Mouse (Mus musculus): ENCODE measurements around the gene Serpina10. TPM values are rescaled to one million over a fixed set of nuclear protein-coding genes. Genes with fewer than 3 reads are reported as not detected.
"Not testable (repeated sequence)": the region's sequence is repeated elsewhere in the genome, so short reads cannot be mapped to it uniquely, and the experiment has no call there.

Gene Serpina10
- polyA plus RNA-seq, 1 experiment from 2014 or later, result 4.6 TPM

- no peaks in the 10 kb centered on the region for H3K4me1 ChIP-seq
- WGBS, result 74% methylated on average over 3 of the region's 3 CpGs
- H3K27ac ChIP-seq, result no peak overlapping the region
- ATAC-seq (ENCODE audit: insufficient read depth, low FRiP score, low read depth), result no peak
- H3K36me3 ChIP-seq, result no peaks in the 10 kb centered on the region
- no peaks in the 10 kb centered on the region for H3K27me3 ChIP-seq (replicated peaks)
- no peak overlapping the region for H3K4me2 ChIP-seq
- H3K9ac ChIP-seq, result no peak overlapping the region
- no peaks in the 10 kb centered on the region for H3K9me3 ChIP-seq
- no peak overlapping the region for H3K4me3 ChIP-seq (replicated peaks)
These were observed 29.4 kb downstream of the Serpina10 start for GRCm38 (mm10) chr12:103601839-103602238.

DNA sequence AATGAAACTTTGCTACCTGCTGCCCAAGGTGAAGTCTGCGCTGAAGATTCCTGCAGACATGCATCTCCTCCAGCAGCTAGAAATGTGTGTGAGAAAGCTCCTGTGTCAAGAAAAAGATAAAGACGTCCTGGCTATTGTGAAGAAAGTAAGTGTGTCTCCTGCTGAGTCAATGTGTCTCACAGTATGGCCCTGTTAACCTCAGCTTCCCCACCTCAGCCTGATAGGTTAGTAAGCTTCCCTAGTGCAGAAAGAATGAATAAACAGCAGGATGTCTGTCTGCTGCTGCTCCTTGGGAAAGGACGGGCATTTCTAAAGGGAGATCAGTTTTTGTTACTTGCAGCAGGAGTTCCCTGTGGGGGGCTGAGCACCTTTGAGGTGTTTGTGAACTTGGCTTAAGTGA, 30.9 kb downstream of the Serpina10 start:
- Histone ChIP-seq H3K4me3 (replicated peaks) (no peak overlapping the region), H3K9me3 (no peaks in the 10 kb centered on the region)
- WGBS, result 46% methylated on average over 3 of the region's 3 CpGs

DNA sequence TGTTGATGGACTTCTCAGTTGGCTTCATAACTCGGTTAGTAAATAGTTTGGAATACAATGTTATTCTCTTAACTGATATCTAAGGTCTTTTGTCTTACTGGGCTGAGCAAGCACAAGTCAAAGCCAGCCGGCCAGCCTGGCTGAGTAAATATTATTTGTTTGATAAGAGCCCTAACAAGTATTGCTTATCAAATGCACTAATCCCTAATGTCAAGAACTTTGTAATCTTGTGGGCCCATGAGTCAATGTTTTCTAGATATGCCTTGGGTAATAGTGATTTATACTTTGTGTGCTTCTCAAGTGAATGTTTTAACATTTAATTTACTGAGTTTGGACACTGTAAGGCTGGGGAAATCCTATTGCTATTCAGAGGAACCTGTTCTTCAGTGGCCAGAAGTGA, 32.8 kb downstream of the Serpina10 start:
- Histone ChIP-seq H3K4me3 (replicated peaks) (no peak overlapping the region), H3K27ac (no peak overlapping the region), H3K4me2 (no peak overlapping the region), H3K36me3 (no peaks in the 10 kb centered on the region), H3K27me3 (replicated peaks) (no peaks in the 10 kb centered on the region), H3K4me1 (no peaks in the 10 kb centered on the region), H3K9ac (no peak overlapping the region), H3K9me3 (no peaks in the 10 kb centered on the region)
- 31% methylated on average over 2 of the region's 2 CpGs for WGBS
- ATAC-seq (ENCODE audit: insufficient read depth, low FRiP score, low read depth), result peak; percentile 70; the same call in 1 of the 2 replicates

More for the DNA sequence above, 30.9 kb downstream of the Serpina10 start:
- no peaks in the 10 kb centered on the region for H3K4me1 ChIP-seq
- H3K9ac ChIP-seq, result no peak overlapping the region
- H3K4me2 ChIP-seq, result no peak overlapping the region
- H3K27ac ChIP-seq, result no peak overlapping the region
- H3K36me3 ChIP-seq, result no peaks in the 10 kb centered on the region
- ATAC-seq (ENCODE audit: insufficient read depth, low FRiP score, low read depth), result no peak
- no peaks in the 10 kb centered on the region for H3K27me3 ChIP-seq (replicated peaks)

DNA sequence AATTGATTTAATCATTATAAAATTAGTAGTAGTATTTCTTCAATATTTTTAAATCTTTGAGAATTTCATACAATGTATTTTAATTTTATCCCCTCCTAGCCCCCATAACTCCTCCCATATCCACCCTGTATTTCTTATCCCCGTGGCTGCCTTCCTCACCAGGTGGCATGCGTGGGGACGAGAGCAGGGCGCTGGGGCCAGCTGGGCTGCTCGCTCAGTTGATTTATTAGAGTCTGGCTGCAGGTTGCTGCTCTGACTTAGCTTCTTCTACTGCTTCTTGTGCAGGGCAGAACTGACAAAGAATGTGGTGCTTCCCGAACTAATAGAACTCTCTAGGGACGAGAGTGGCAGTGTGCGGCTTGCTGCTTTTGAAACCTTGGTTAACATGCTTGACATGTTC, 47.5 kb downstream of the Serpina10 start:
- H3K4me2 ChIP-seq, result no peak overlapping the region
- WGBS, result 67% methylated on average over 8 of the region's 8 CpGs
- H3K27ac ChIP-seq, result no peak overlapping the region
- H3K9ac ChIP-seq, result no peak overlapping the region
- no peaks in the 10 kb centered on the region for H3K27me3 ChIP-seq (replicated peaks)
- H3K36me3 ChIP-seq, result no peaks in the 10 kb centered on the region
- no peak overlapping the region for H3K4me3 ChIP-seq (replicated peaks)
- no peaks in the 10 kb centered on the region for H3K9me3 ChIP-seq
- no peaks in the 10 kb centered on the region for H3K4me1 ChIP-seq
- no peak for ATAC-seq (ENCODE audit: insufficient read depth, low FRiP score, low read depth)

GRCm38 (mm10) chr12:103578148-103578547, 53.1 kb downstream of the Serpina10 start:
- H3K4me3 ChIP-seq (replicated peaks); H3K36me3 ChIP-seq; ATAC-seq (ENCODE audit: insufficient read depth, low FRiP score, low read depth); H3K4me1 ChIP-seq; H3K9ac ChIP-seq; H3K9me3 ChIP-seq; H3K27ac ChIP-seq; H3K27me3 ChIP-seq (replicated peaks); H3K4me2 ChIP-seq: not testable (repeated sequence)
- WGBS, result 88% methylated on average over 6 of the region's 6 CpGs

DNA sequence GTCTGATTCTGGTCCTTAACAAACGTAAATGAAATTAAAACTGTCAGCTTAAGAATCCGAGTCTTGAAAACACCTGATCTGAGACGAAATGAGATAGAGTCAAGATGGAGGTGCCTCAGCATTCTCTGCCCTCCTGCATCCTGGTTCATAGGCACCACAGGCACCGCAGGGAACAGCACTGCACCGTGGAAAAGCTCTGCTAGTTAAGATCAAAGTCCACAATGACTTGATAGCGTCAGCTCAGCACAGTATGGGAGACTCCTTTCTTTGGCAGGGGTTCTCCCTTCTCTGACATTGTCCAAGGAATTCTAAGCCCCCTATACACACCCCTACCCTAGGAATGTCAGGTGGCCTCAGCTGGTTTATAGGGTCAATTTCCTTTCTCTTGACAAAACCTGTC, 61.6 kb downstream of the Serpina10 start:
- no peaks in the 10 kb centered on the region for H3K36me3 ChIP-seq
- H3K4me3 ChIP-seq (replicated peaks), result no peak overlapping the region
- H3K27ac ChIP-seq, result no peak overlapping the region
- 51% methylated on average over 6 of the region's 6 CpGs for WGBS
- ATAC-seq (ENCODE audit: insufficient read depth, low FRiP score, low read depth), result 0 out of 2 replicates have a peak, but pooled peaks have one; percentile 35
- H3K27me3 ChIP-seq (replicated peaks), result no peaks in the 10 kb centered on the region
- no peaks in the 10 kb centered on the region for H3K9me3 ChIP-seq
- H3K9ac ChIP-seq, result no peak overlapping the region
- H3K4me1 ChIP-seq, result no peaks in the 10 kb centered on the region
- no peak overlapping the region for H3K4me2 ChIP-seq

GRCm38 (mm10) chr12:103567129-103567528, 64.1 kb downstream of the Serpina10 start:
- Histone ChIP-seq H3K4me2 (no peak overlapping the region), H3K9ac (no peak overlapping the region), H3K36me3 (no peaks in the 10 kb centered on the region), H3K4me3 (replicated peaks) (no peak overlapping the region), H3K27ac (no peak overlapping the region), H3K27me3 (replicated peaks) (no peaks in the 10 kb centered on the region), H3K9me3 (no peaks in the 10 kb centered on the region), H3K4me1 (no peaks in the 10 kb centered on the region)
- WGBS, result 58% methylated on average over 3 of the region's 3 CpGs
- ATAC-seq (ENCODE audit: insufficient read depth, low FRiP score, low read depth), result no peak

DNA sequence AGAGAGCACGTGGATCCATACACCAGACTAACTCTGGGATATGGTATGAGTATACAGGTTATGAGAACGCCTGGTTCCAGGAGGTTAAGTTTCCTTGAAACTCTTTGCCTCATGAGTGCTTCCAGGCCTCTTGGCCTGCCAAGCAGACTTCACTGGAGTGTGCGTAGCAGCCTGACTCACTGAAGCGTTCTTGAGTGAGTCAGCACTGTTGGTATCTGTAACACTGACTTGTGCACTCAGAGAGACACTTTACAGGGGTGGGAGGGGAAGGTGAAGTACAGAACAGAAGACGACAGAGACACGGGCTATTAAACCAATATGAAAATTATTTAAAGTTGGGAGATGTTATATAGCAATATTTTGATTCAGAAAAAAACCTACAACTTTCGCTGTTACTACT, 66.1 kb downstream of the Serpina10 start:
- no peaks in the 10 kb centered on the region for H3K4me1 ChIP-seq
- no peaks in the 10 kb centered on the region for H3K36me3 ChIP-seq
- H3K27ac ChIP-seq, result no peak overlapping the region
- 74% methylated on average over 7 of the region's 7 CpGs for WGBS
- ATAC-seq (ENCODE audit: insufficient read depth, low FRiP score, low read depth), result no peak
- no peak overlapping the region for H3K4me3 ChIP-seq (replicated peaks)
- H3K27me3 ChIP-seq (replicated peaks), result no peaks in the 10 kb centered on the region
- no peak overlapping the region for H3K9ac ChIP-seq
- H3K9me3 ChIP-seq, result no peaks in the 10 kb centered on the region
- H3K4me2 ChIP-seq, result no peak overlapping the region

Other genes starting within 250 kb of the Serpina10 start
- gene Otub2, start 242.8 kb downstream of the Serpina10 start, polyA plus RNA-seq (2015; fragmentation: Nextera tagmentation; extraction: Ambion mirVana), result 7.3 and 9.2 TPM in 2 replicates
- 0.18 and 0.49 TPM in 2 replicates for gene 9330161L09Rik, start 223.6 kb downstream of the Serpina10 start, polyA plus RNA-seq (2015; fragmentation: Nextera tagmentation; extraction: Ambion mirVana)
- gene Ddx24, start 205.6 kb downstream of the Serpina10 start, polyA plus RNA-seq (2015; fragmentation: Nextera tagmentation; extraction: Ambion mirVana), result 91.9 and 105 TPM in 2 replicates
- gene Ifi27, start 197.2 kb downstream of the Serpina10 start, polyA plus RNA-seq (2015; fragmentation: Nextera tagmentation; extraction: Ambion mirVana), result 46.7 and 53.3 TPM in 2 replicates
- gene Ifi27l2a, start 187.8 kb downstream of the Serpina10 start, polyA plus RNA-seq (2015; fragmentation: Nextera tagmentation; extraction: Ambion mirVana), result 24.8 and 25.2 TPM in 2 replicates
- 7.0 and 7.8 TPM in 2 replicates for gene Ifi27l2b, start 174.2 kb downstream of the Serpina10 start, polyA plus RNA-seq (2015; fragmentation: Nextera tagmentation; extraction: Ambion mirVana)
- 1.5 and 1.8 TPM in 2 replicates for gene Ppp4r4, start 99.2 kb downstream of the Serpina10 start, polyA plus RNA-seq (2015; fragmentation: Nextera tagmentation; extraction: Ambion mirVana)
- 300 and 304 TPM in 2 replicates for gene Serpina6, start 25.8 kb upstream of the Serpina10 start, polyA plus RNA-seq (2015; fragmentation: Nextera tagmentation; extraction: Ambion mirVana)
- 0.71 and 1.3 TPM in 2 replicates for gene Serpina16, start 44.7 kb upstream of the Serpina10 start, polyA plus RNA-seq (2015; fragmentation: Nextera tagmentation; extraction: Ambion mirVana)
- gene Serpina1f, start 64.1 kb upstream of the Serpina10 start, polyA plus RNA-seq (2015; fragmentation: Nextera tagmentation; extraction: Ambion mirVana), result not detected in 2 replicates
- 8.4 and 20.8 TPM in 2 replicates for gene Serpina1d, start 142.1 kb upstream of the Serpina10 start, polyA plus RNA-seq (2015; fragmentation: Nextera tagmentation; extraction: Ambion mirVana)
- 32.1 and 70.2 TPM in 2 replicates for gene Serpina1b, start 198.9 kb upstream of the Serpina10 start, polyA plus RNA-seq (2015; fragmentation: Nextera tagmentation; extraction: Ambion mirVana)
- 19.0 and 49.1 TPM in 2 replicates for gene Serpina1a, start 232.1 kb upstream of the Serpina10 start, polyA plus RNA-seq (2015; fragmentation: Nextera tagmentation; extraction: Ambion mirVana)

Measured in stomach, embryonic 15.5 days (tissue).